Mouse (Mus musculus) B cell, adult 2 months (primary cell): ENCODE data around the gene Dzip3.

ENCODE experiments used
- DNase-seq, 2 experiments: peaks; one replicate each; pipeline ENCODE4 v3.0.0; 2022

The Dzip3 gene

DNA sequence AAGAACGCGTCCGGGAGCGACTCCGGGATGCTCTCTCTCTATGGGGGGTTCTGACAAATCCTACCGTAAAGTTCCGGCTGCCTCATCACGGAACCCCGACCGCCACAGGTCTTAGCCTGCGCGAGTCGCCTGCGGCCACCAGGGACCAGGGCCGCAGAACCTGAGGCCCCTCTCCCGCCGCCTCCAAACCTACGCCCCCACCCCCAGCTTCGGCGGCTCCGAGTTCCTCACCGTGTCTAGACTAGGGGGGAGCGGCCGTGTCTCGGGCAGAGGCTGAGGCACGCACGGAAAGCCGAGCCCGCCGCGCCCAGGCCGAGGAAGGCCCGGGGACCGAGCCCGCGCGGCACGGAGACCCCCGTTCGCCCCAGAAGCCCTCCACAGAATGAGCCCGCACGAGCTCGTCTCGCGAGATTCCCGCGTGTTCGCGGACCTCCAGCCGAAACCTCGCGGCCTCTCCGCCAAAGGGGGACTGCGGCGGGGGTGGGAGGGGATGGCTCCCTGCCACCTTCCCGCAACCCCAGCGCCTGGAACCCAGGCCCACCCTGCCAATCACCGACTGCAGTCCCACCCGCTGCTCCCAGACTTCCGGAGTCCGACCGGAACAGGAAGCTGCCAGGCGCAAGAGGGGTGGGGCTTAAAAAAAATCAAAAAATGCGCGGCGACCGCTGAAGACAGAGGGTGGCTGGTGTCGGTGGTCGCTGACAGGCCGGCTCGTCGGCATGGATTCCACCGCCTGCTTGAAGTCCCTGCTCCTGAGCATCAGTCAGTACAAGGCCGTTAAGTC is at the start of gene Dzip3, which contains the start of gene Cip2a:
Gene Dzip3, minus strand, starts transcription at position 607 of the 784 bp plus-strand sequence.
Gene Cip2a, plus strand, starts transcription at position 627 of the 784 bp plus-strand sequence.
- peak; percentile 89 for DNase-seq

DNA sequence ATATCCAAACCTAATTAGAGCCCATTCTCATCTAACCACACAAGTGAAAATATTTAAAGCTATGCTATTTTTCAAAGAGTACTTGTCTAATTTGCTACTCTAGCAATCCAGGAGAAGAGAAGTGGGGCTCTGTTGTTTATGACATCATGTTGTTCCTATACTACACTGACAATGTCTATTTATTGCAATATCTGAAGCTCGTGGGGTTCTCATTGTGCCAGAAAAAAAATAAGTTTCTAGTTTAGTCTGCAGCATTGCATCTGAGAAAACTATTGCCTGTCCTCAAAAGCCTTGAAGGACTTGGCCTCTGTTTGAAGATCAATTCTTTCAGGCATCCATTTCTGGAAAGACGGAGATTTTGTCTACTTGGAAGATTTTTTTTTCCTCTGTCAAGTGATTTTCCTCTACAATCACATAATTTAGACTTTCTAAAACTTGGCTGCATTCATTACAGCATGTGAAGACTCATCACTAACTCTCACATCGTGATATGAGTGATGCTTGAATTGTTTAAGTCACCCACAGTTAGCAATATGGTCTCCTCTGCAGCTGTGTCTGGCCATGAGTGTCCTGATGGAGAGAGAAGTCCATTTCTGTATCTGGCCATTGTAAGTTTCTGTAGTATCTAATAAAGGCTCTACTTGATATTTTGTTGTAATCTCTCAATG is 46.7 kb upstream of the Dzip3 start:
- no peak for DNase-seq

DNA sequence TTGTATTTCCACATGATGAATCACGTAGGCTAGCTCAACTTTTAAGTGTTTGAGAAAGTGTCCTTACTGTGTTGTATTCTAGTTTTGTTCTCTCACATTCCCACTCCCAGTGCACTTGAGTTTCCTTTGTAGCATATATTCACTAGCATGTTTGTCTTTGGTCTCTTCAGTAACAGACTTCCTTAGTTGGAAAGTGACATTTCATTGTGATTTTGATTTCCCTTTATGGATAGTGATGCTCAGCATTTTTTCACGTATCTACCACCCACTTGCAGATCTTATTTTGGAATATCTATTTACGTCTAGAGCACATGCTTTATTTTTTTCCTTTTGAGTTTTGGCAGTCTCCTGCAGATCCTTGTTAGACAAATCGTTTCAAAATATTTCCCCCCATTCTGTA is 43.8 kb upstream of the Dzip3 start:
- DNase-seq: no peak

- DNase-seq: no peak
Measured at GRCm38 (mm10) chr16:49035852-49036251, 41.9 kb upstream of the Dzip3 start.

DNA sequence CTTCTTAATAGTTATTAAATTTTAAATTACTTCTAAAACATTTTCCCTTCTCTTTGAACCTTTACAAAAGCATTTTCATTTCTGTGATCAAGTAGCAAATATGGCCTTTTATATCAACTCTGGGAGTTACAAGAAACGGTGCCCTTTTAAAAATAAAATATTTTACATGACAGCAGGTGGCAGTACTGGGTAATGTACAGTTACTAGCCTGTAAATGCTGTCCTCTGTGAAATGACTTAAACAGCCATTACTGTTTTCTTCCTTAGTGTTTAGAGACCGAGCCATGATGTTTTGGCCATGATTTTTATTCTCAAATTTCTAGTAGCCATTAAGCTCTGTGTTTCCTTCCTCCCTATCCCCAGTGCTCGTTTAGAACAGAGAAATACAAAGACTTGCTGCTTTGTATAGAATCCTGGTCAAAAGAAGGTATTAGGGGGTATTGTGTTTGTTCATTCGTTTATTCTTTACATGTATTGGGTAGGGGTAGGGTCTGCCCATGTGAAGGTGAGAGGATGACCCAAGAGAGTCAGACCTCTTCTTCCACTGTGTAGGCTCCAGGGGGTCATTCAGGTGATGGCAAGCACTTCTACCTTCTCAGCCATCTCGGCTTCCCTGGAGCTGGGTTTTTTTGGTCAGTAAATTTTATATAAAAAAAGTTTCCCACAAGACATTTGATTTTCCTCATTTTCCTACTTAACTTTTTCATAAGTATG is 22.8 kb upstream of the Dzip3 start:
- DNase-seq: no peak

DNA sequence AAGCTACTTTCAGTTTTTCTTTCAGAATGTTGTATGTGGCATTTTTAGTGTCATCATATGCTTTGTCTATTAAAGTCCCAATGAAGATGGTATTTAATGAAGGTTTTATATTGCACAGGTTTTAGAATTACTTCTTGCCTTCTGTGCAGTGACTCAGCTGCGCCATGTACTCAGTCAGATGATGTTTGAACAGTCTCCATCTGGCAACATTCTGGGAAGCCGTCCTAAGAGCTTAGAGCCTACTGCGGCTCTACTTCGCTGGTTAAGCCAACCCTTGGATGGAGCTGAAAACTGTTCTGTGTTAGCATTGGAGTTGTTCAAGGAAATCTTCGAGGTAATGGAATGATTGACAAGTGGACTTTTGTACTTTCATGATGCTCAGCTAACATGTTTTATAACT is 10.2 kb upstream of the Dzip3 start:
- no peak for DNase-seq

GRCm38 (mm10) chr16:48994343-48994693 is 353 bp upstream of the Dzip3 start:
- no peak for DNase-seq

DNA sequence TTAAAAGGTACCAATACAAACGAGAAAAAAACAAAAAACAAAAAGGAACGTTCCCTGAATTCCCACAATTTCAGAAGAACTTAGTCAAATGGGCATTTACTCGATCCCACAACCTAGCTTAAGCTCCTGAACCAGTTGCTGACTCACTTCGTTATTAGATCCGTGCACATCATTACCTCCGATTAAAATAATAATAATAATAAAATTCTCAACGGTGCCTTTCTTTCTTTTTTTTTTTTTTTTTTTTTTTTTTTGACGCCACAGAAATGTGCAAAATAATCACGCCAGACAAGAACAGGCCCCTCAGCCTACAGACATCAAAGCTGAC is 770 bp downstream of the Dzip3 start:
- no peak for DNase-seq

GRCm38 (mm10) chr16:48992437-48993230 is 1.3 kb downstream of the Dzip3 start:
- peak; percentile 9 to 16 for DNase-seq

GRCm38 (mm10) chr16:48989700-48990099 is 4.3 kb downstream of the Dzip3 start:
- DNase-seq: no peak

DNA sequence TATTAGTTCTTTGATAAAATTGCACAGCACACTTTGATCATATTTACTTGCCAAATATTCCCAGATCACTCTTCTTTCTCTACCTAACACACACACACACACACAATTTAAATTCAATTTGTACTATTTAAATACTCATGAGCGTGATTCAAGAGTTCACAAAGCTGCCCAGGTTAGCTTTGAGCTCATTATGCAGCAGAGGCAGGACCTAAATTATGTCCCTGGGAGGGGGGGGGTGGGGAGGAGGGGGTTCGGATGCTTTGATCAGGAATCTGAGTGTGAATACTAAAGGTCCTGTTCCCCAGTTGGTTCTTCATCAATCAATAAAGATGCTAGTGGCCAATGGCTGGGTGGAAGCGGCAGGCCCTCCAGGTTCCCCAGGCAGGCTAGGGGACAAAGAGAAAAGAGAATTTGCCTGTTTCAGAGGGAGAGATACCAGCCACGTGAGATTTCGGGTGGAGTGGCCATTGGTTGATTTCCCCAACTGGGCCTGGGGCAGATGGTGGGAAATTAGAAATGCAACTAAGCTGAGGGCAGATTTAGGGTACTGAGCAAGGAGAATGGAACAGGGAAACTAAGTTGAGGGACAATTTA is 8.8 kb downstream of the Dzip3 start:
- no peak for DNase-seq

DNA sequence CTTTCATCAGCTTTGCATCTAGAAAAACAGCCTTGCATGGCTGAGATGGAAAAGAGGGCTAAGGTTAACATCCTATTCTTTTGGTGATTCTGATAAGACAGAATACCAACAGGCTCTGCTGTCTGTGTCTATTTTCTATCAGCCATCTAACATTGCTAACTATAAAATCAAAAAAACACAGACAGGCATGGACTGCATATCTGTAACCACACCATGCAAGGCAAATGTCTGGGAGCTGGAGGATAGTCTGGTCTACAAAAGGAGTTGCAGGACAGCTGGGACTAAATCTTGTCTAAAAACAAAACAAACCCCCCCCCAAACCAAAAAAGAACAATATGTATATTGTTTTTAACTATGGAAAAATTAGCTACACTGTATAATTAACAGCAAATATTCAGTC is 14.0 kb downstream of the Dzip3 start:
- DNase-seq: no peak

- peak; percentile 19 to 21 for DNase-seq
Measured at GRCm38 (mm10) chr16:48973548-48973947, 20.4 kb downstream of the Dzip3 start.

GRCm38 (mm10) chr16:48972996-48973395 is 21.0 kb downstream of the Dzip3 start:
- no peak for DNase-seq

- peak; percentile 27 to 31 for DNase-seq
Measured at GRCm38 (mm10) chr16:48941805-48942204, 52.2 kb downstream of the Dzip3 start.

GRCm38 (mm10) chr16:48923724-48924123 is 70.2 kb downstream of the Dzip3 start:
- DNase-seq: no peak

- no peak for DNase-seq
Measured at GRCm38 (mm10) chr16:48913206-48913605, 80.8 kb downstream of the Dzip3 start.

DNA sequence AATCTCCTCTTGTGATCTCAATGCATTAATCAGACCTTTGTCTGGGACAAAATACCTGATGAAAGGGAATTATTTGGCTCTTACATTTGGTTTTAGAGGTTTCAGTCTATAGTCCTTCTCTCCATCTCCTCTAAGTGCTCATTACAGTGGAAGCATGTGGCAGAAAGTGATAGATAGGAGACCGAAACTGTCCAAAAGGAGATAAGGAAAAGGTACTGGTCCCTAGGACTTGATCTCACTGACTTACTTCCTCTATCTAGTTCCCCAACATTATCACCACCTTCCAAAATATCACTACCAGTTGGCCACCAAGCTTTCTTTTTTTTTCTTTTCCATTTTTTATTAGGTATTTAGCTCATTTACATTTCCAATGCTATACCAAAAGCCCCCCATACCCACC is 82.8 kb downstream of the Dzip3 start:
- DNase-seq: no peak

GRCm38 (mm10) chr16:48899868-48900267 is 94.1 kb downstream of the Dzip3 start:
- no peak for DNase-seq

- no peak for DNase-seq
Measured at GRCm38 (mm10) chr16:48890733-48891132, 103.2 kb downstream of the Dzip3 start.
